Mouse (Mus musculus) right cerebral cortex, postnatal 14 days (tissue): ENCODE results near the gene E2f8.

Experiments
- DNase-seq: peaks from one replicate; pipeline ENCODE4 v3.0.0; 2022

The E2f8 gene

GRCm38 (mm10) chr7:48851529-48852104 lies 29.8 kb downstream of the E2f8 start:
- DNase-seq = no peak

- no peak for DNase-seq
These were observed 33.4 kb downstream of the E2f8 start, which contains the start of gene Csrp3 for GRCm38 (mm10) chr7:48847820-48848650. Gene Csrp3, minus strand, starts transcription at chr7:48848033.

GRCm38 (mm10) chr7:48846755-48847154 lies 34.6 kb downstream of the E2f8 start:
- no peak for DNase-seq

GRCm38 (mm10) chr7:48845213-48845973 lies 36.0 kb downstream of the E2f8 start:
- no peak for DNase-seq

- DNase-seq = no peak
These were observed 37.9 kb downstream of the E2f8 start for GRCm38 (mm10) chr7:48843541-48843940.

- no peak for DNase-seq
These were observed 39.0 kb downstream of the E2f8 start for GRCm38 (mm10) chr7:48842353-48842752.

- no peak for DNase-seq
These were observed 39.9 kb downstream of the E2f8 start for GRCm38 (mm10) chr7:48841538-48841937.

GRCm38 (mm10) chr7:48840545-48840944 lies 40.9 kb downstream of the E2f8 start:
- no peak for DNase-seq

- no peak for DNase-seq
These were observed 43.0 kb downstream of the E2f8 start for GRCm38 (mm10) chr7:48838434-48838833.

GRCm38 (mm10) chr7:48836949-48837348 lies 44.4 kb downstream of the E2f8 start:
- DNase-seq = no peak

- no peak for DNase-seq
These were observed 46.3 kb downstream of the E2f8 start for GRCm38 (mm10) chr7:48834989-48835626.

- DNase-seq = no peak
These were observed 46.9 kb downstream of the E2f8 start for GRCm38 (mm10) chr7:48834371-48834970.

GRCm38 (mm10) chr7:48832735-48833134 lies 48.7 kb downstream of the E2f8 start:
- no peak for DNase-seq

- DNase-seq = no peak
These were observed 51.0 kb downstream of the E2f8 start for GRCm38 (mm10) chr7:48830395-48830794.

GRCm38 (mm10) chr7:48829177-48829910 lies 52.1 kb downstream of the E2f8 start:
- no peak for DNase-seq

- no peak for DNase-seq
These were observed 56.2 kb downstream of the E2f8 start for GRCm38 (mm10) chr7:48825170-48825569.

- DNase-seq = no peak
These were observed 56.7 kb downstream of the E2f8 start for GRCm38 (mm10) chr7:48824671-48825070.

- DNase-seq = no peak
These were observed 57.8 kb downstream of the E2f8 start for GRCm38 (mm10) chr7:48823621-48824020.

GRCm38 (mm10) chr7:48821654-48822053 lies 59.7 kb downstream of the E2f8 start:
- no peak for DNase-seq
